Mouse (Mus musculus) lung, postnatal 0 days (tissue): ENCODE results near the gene Hormad2. TPM values are rescaled to one million over a fixed set of nuclear protein-coding genes. Genes with fewer than 3 reads are reported as not detected.

ENCODE experiments used
- ATAC-seq: fragments of 200-750 bp; cut with Nextera tagmentation; 2 replicates; pipeline ENCODE4 v1.8.0; 2017; ENCODE audit warnings: moderate library complexity
- DNase-seq: peaks from one replicate; pipeline ENCODE4 v3.0.0-alpha.2; 2016; ENCODE audit warnings: low spot score
- H3K27ac ChIP-seq: fragments of 300-500 bp; sonication (generic); 2 replicates; pipeline ENCODE4 v1.5.1; 2014; ENCODE audit warnings: antibody characterized with exemption, mild to moderate bottlenecking, low read length, mixed read lengths
- H3K27me3 ChIP-seq: fragments of 300-500 bp; sonication (generic); replicated peaks from 2 replicates; pipeline ENCODE4 v1.6.1; 2014; ENCODE audit warnings: low read length, mixed read lengths; ENCODE audit not compliant: insufficient read depth
- H3K36me3 ChIP-seq: fragments of 300-500 bp; sonication (generic); 2 replicates; pipeline ENCODE4 v1.6.1; 2014; ENCODE audit warnings: low read length, mixed read lengths; ENCODE audit not compliant: insufficient read depth
- H3K4me1 ChIP-seq: fragments of 300-500 bp; sonication (generic); 2 replicates; pipeline ENCODE4 v1.6.1; 2014; ENCODE audit warnings: antibody characterized with exemption, low read depth, low read length, mixed read lengths; ENCODE audit not compliant: insufficient read depth
- H3K4me2 ChIP-seq: fragments of 300-500 bp; sonication (generic); replicated peaks from 2 replicates; pipeline ENCODE4 v1.6.1; 2014; ENCODE audit warnings: low read depth, mild to moderate bottlenecking, low read length, moderate library complexity, mixed read lengths
- H3K4me3 ChIP-seq: fragments of 300-500 bp; sonication (generic); 2 replicates; pipeline ENCODE4 v1.5.1; 2014; ENCODE audit warnings: low read depth, low read length
- H3K9ac ChIP-seq: fragments of 300-500 bp; sonication (generic); replicated peaks from 2 replicates; pipeline ENCODE4 v1.6.1; 2014; ENCODE audit warnings: low read depth, mild to moderate bottlenecking
- H3K9me3 ChIP-seq: fragments of 300-500 bp; sonication (generic); 2 replicates; pipeline ENCODE4 v1.6.1; 2016; ENCODE audit warnings: low read length, mixed read lengths
- CTCF ChIP-seq: IDR thresholded peaks from 2 replicates; pipeline ENCODE4 v1.5.1; 2016; ENCODE audit warnings: antibody characterized with exemption, mild to moderate bottlenecking
- EP300 ChIP-seq: IDR thresholded peaks from 2 replicates; pipeline ENCODE4 v1.6.1; 2016; ENCODE audit warnings: antibody characterized with exemption, mild to moderate bottlenecking, control low read depth
- WGBS: fragments of 180-500 bp; shearing (Covaris S2); extraction: QIAGEN DNeasy Blood & Tissue Kit; methylation state at CpG from one replicate; pipeline ENCODE4 v1.1.7; 2014; 5-methylcytosine and 5-hydroxymethylcytosine counted together
- polyA plus RNA-seq: library from polyadenylated mRNA; unstranded; fragments of >200 nt; fragmentation: Nextera tagmentation; extraction: Ambion mirVana; gene quantifications from 2 replicates; pipeline ENCODE4 v1.2.1, GENCODE M21; 2015

Hormad2 gene
- polyA plus RNA-seq, 1 experiment from 2014 or later: 0.19 TPM

GRCm38 (mm10) chr11:4312180-4312579 lies 128.7 kb downstream of the Hormad2 start:
- no peaks in the 10 kb centered on the region for H3K36me3 ChIP-seq
- no peak overlapping the region for H3K9ac ChIP-seq
- H3K4me3 ChIP-seq: no peak overlapping the region
- no peaks in the 10 kb centered on the region for H3K27me3 ChIP-seq
- H3K9me3 ChIP-seq: no peaks in the 10 kb centered on the region
- H3K4me1 ChIP-seq: no peaks in the 10 kb centered on the region; the same call in 1 of the 2 replicates
- H3K4me2 ChIP-seq: no peak overlapping the region
- DNase-seq (no peak), ATAC-seq (no peak)
- no peak overlapping the region for H3K27ac ChIP-seq
- TF ChIP-seq CTCF: no peak
- WGBS: 72% methylated on average over 4 of the region's 4 CpGs

GRCm38 (mm10) chr11:4310324-4310723 lies 130.6 kb downstream of the Hormad2 start:
- H3K27ac ChIP-seq: no peak overlapping the region
- no peak for ATAC-seq
- H3K27me3 ChIP-seq: no peaks in the 10 kb centered on the region
- H3K4me3 ChIP-seq: no peak overlapping the region
- H3K4me1 ChIP-seq: no peaks in the 10 kb centered on the region; the same call in 1 of the 2 replicates
- H3K9ac ChIP-seq: no peak overlapping the region
- 85% methylated on average over 4 of the region's 4 CpGs for WGBS
- H3K4me2 ChIP-seq: no peak overlapping the region
- H3K9me3 ChIP-seq: no peaks in the 10 kb centered on the region
- peak; percentile 47 for DNase-seq
- no peaks in the 10 kb centered on the region for H3K36me3 ChIP-seq
- TF ChIP-seq EP300 (0 out of 2 replicates have a peak, but pooled peaks have one; percentile 16), CTCF (no peak)

- Histone ChIP-seq H3K9ac (no peak overlapping the region), H3K4me3 (no peak overlapping the region), H3K36me3 (no peaks in the 10 kb centered on the region), H3K4me1 (no peaks in the 10 kb centered on the region; the same call in 1 of the 2 replicates), H3K27ac (no peak overlapping the region), H3K9me3 (no peaks in the 10 kb centered on the region), H3K4me2 (no peak overlapping the region), H3K27me3 (no peaks in the 10 kb centered on the region)
- DNase-seq (no peak), ATAC-seq (no peak)
- WGBS: 58% methylated on average over 4 of the region's 4 CpGs
- TF ChIP-seq CTCF (no peak), EP300 (no peak)
Observed at GRCm38 (mm10) chr11:4309613-4310012, 131.3 kb downstream of the Hormad2 start.

GRCm38 (mm10) chr11:4308514-4309450 lies 132.1 kb downstream of the Hormad2 start:
- Histone ChIP-seq H3K4me1 (no peaks in the 10 kb centered on the region; the same call in 1 of the 2 replicates), H3K27ac (peak overlapping the region; percentile 57), H3K9me3 (no peaks in the 10 kb centered on the region), H3K4me2 (peak overlapping the region; percentile 17), H3K27me3 (no peaks in the 10 kb centered on the region), H3K36me3 (no peaks in the 10 kb centered on the region), H3K4me3 (no peak overlapping the region), H3K9ac (no peak overlapping the region)
- WGBS: 20% methylated on average over 25 of the region's 25 CpGs
- TF ChIP-seq CTCF (no peak), EP300 (0 out of 2 replicates have a peak, but pooled peaks have one; percentile 10)
- ATAC-seq (peak; percentile 79), DNase-seq (peak; percentile 87)

- Histone ChIP-seq H3K36me3 (no peaks in the 10 kb centered on the region), H3K4me1 (no peaks in the 10 kb centered on the region; the same call in 1 of the 2 replicates), H3K27ac (peak overlapping the region; percentile 57; the same call in 1 of the 2 replicates), H3K4me2 (peak overlapping the region; percentile 17; the same call in 1 of the 2 replicates), H3K27me3 (no peaks in the 10 kb centered on the region), H3K4me3 (no peak overlapping the region), H3K9ac (no peak overlapping the region), H3K9me3 (no peaks in the 10 kb centered on the region)
- peak; percentile 73 for DNase-seq
- TF ChIP-seq EP300 (0 out of 2 replicates have a peak, but pooled peaks have one; percentile 27), CTCF (no peak)
- 15% methylated on average over 6 of the region's 6 CpGs for WGBS
- ATAC-seq: peak; percentile 37
Observed at GRCm38 (mm10) chr11:4308060-4308513, 132.8 kb downstream of the Hormad2 start.

- DNase-seq (no peak), ATAC-seq (no peak)
- TF ChIP-seq EP300 (no peak), CTCF (no peak)
- WGBS: 57% methylated on average over 2 of the region's 2 CpGs
- no peaks in the 10 kb centered on the region for H3K36me3 ChIP-seq
- H3K4me1 ChIP-seq: no peaks in the 10 kb centered on the region; the same call in 1 of the 2 replicates
- no peak overlapping the region for H3K27ac ChIP-seq
- H3K9ac ChIP-seq: no peak overlapping the region
- H3K27me3 ChIP-seq: no peaks in the 10 kb centered on the region
- H3K9me3 ChIP-seq: no peaks in the 10 kb centered on the region
- H3K4me2 ChIP-seq: no peak overlapping the region
- no peak overlapping the region for H3K4me3 ChIP-seq
Observed at GRCm38 (mm10) chr11:4306086-4306485, 134.8 kb downstream of the Hormad2 start.
